Mouse (Mus musculus) limb, embryonic 12.5 days (tissue): ENCODE measurements around the gene Cfap74. TPM values are rescaled to one million over a fixed set of nuclear protein-coding genes. Genes with fewer than 3 reads are reported as not detected.

Experiments
- ATAC-seq: fragments of 200-750 bp; cut with Nextera tagmentation; 2 replicates; pipeline ENCODE4 v1.8.0; 2017; ENCODE audit warnings: low read depth, moderate TSS enrichment; ENCODE audit not compliant: insufficient number of reproducible peaks, insufficient read depth, low FRiP score, low TSS enrichment
- H3K27ac ChIP-seq: fragments of 300-500 bp; sonication (generic); 2 replicates; pipeline ENCODE4 v1.5.1; 2016; ENCODE audit warnings: mild to moderate bottlenecking, moderate library complexity
- H3K27me3 ChIP-seq: fragments of 300-500 bp; sonication (generic); 2 replicates; pipeline ENCODE4 v1.6.1; 2016; ENCODE audit warnings: mild to moderate bottlenecking, moderate library complexity
- H3K36me3 ChIP-seq: fragments of 300-500 bp; sonication (generic); 2 replicates; pipeline ENCODE4 v1.6.1; 2016; ENCODE audit warnings: mild to moderate bottlenecking, moderate library complexity
- H3K4me1 ChIP-seq: fragments of 300-500 bp; sonication (generic); replicated peaks from 2 replicates; pipeline ENCODE4 v1.6.1; 2016
- H3K4me2 ChIP-seq: fragments of 300-500 bp; sonication (generic); 2 replicates; pipeline ENCODE4 v1.6.1; 2016; ENCODE audit warnings: mild to moderate bottlenecking, moderate library complexity
- H3K4me3 ChIP-seq: fragments of 300-500 bp; sonication (generic); replicated peaks from 2 replicates; pipeline ENCODE4 v1.5.1; 2016; ENCODE audit warnings: mild to moderate bottlenecking
- H3K9ac ChIP-seq: fragments of 300-500 bp; sonication (generic); replicated peaks from 2 replicates; pipeline ENCODE4 v1.6.1; 2016; ENCODE audit warnings: mild to moderate bottlenecking, moderate library complexity
- H3K9me3 ChIP-seq: fragments of 300-500 bp; sonication (generic); 2 replicates; pipeline ENCODE4 v1.6.1; 2016; ENCODE audit warnings: mild to moderate bottlenecking, moderate library complexity
- WGBS: fragments of 180-500 bp; shearing (Covaris S2); methylation state at CpG from one replicate; pipeline ENCODE4 v1.1.7; 2016; 5-methylcytosine and 5-hydroxymethylcytosine counted together
- polyA plus RNA-seq: library from polyadenylated mRNA; unstranded; fragments of >200 nt; fragmentation: Nextera tagmentation; extraction: Ambion mirVana; gene quantifications from 2 replicates; pipeline ENCODE4 v1.2.1, GENCODE M21; 2016

Cfap74 gene
- polyA plus RNA-seq, 1 experiment from 2014 or later, result 5.6 TPM

DNA sequence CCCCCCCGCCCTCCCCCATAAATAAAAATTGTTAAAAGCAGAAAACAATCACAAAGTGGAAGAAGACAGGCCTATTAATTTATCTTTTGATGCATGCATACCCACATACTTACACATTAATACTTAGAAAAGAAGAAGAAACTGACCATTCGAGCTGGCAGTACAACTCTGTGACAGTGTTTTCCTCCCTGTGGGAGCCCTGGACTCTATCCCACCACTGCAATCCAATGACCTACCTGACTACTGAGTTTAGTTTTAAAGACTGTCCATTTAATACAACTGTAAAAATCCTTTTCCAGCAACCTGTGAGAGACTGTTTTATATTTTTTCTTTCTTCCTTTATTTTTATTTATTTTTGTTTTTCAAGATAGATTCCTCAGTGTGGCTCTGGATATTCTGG is 92.1 kb downstream of the Cfap74 start:
- Histone ChIP-seq H3K4me1 (peaks cover 16% of the 10 kb centered on the region), H3K27ac (no peak overlapping the region), H3K36me3 (peaks cover 15% of the 10 kb centered on the region; the same call in 1 of the 2 replicates), H3K4me2 (no peak overlapping the region), H3K9me3 (no peaks in the 10 kb centered on the region), H3K27me3 (no peaks in the 10 kb centered on the region), H3K4me3 (no peak overlapping the region), H3K9ac (no peak overlapping the region)
- ATAC-seq, result no peak
- WGBS, result 81% methylated on average over 2 of the region's 2 CpGs

DNA sequence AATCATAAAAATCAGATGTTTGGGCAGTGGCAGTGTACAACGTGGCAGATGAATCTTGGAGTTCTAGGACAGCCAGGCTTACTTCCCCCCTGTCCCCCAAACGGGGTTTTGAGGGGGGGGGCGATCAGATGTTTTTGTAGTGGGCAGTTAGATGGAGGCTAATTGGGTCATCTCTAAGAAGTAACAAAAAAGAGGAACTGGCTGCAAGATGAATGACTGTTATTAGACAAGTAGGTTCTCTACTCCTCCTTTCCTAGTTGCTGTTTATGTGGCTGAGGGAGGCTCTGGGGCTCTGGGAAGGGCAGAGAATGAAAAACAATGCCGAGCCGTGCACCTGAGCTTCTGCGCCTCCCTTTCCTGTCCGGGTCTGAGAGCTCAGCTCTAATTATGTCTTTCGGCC is 96.1 kb downstream of the Cfap74 start:
- no peak for ATAC-seq
- H3K36me3 ChIP-seq, result 0 out of 2 replicates have a peak, but pooled peaks cover 15% of the 10 kb centered on the region
- WGBS, result 72% methylated on average over 8 of the region's 8 CpGs
- no peak overlapping the region for H3K9ac ChIP-seq
- no peak overlapping the region for H3K27ac ChIP-seq
- H3K4me2 ChIP-seq, result no peak overlapping the region
- H3K4me3 ChIP-seq, result no peak overlapping the region
- no peaks in the 10 kb centered on the region for H3K27me3 ChIP-seq
- no peaks in the 10 kb centered on the region for H3K9me3 ChIP-seq
- H3K4me1 ChIP-seq, result peaks cover 13% of the 10 kb centered on the region

DNA sequence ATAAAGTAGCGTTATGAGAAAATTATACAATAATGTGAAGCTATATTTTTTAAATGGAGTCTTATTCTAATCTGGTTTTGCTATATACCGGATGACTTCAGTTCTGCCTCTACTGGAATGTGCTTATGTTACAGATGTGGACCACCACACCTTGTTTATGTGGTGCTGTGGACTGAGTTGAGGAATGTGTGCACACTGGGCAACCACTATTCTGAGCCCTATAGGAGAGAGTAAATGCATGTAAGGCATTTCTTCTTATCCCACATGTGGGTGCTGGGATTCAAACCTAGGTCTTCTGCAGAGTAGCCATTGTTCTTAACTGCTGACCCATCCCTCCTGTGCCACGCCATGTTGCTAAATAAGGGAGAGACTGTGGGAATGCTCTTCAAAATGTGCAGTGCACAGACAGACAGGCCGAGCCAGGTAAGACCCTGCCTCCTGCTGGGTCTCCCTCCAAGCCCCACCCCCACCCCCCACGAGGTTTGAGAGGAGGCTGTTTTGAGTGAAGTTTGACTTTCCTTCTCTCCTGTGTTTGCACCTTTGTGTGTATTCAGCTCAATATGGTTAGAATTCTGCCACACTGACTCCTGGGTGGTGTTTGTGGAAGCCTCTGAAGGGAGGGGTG is 96.8 kb downstream of the Cfap74 start:
- Histone ChIP-seq H3K36me3 (0 out of 2 replicates have a peak, but pooled peaks cover 13% of the 10 kb centered on the region), H3K9ac (no peak overlapping the region), H3K9me3 (no peaks in the 10 kb centered on the region), H3K4me1 (peaks cover 13% of the 10 kb centered on the region), H3K27me3 (no peaks in the 10 kb centered on the region), H3K27ac (no peak overlapping the region), H3K4me2 (no peak overlapping the region), H3K4me3 (no peak overlapping the region)
- WGBS, result 87% methylated on average over 5 of the region's 5 CpGs
- ATAC-seq, result no peak

DNA sequence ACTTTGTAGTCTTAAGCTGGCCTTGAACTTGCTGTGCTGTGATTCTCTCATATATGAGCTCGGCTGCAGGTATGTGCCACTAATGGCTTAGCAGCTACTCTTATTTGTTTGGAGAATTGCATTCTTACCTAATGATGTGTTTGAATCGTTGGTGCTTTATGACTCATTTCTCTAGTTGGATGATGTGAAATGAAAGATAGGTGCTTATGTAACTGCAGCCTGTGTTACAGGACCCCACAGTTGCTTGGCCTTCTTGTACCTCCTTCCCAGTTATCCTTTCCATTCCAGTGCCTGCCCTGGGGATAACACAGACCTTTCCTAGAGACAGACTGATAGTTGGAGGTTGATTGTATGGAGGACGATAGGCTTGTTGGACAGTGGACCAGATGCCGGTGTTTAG is 99.6 kb downstream of the Cfap74 start:
- no peak for ATAC-seq
- Histone ChIP-seq H3K4me2 (no peak overlapping the region), H3K27me3 (no peaks in the 10 kb centered on the region), H3K36me3 (peaks cover 8% of the 10 kb centered on the region; the same call in 1 of the 2 replicates), H3K4me3 (no peak overlapping the region), H3K9me3 (no peaks in the 10 kb centered on the region), H3K9ac (no peak overlapping the region), H3K4me1 (peaks cover 13% of the 10 kb centered on the region), H3K27ac (no peak overlapping the region)
- 93% methylated on average over 4 of the region's 4 CpGs for WGBS

DNA sequence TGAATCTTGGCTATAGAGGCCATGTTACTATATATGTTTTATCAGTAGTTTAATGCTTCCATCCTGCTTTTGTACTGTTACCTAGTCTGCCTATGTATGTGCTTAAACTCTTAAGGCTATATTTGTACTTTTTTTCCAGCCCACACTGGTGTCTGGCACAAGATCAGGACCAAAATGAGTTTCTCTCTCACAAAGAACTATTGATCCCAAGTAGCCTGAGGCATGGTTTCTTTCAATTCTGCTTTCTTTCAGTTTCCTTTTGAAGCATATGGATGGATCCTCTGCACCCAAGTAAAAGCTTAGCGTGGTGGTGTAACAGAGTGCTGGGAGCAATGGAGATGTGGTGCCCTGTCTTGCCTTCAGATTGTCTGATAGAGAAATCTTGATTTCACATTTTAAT is 102.0 kb downstream of the Cfap74 start:
- 93% methylated on average over 1 of the region's 1 CpGs for WGBS
- no peaks in the 10 kb centered on the region for H3K9me3 ChIP-seq
- H3K4me2 ChIP-seq, result no peak overlapping the region
- no peak for ATAC-seq
- H3K36me3 ChIP-seq, result peaks cover 10% of the 10 kb centered on the region; the same call in 1 of the 2 replicates
- H3K4me3 ChIP-seq, result no peak overlapping the region
- no peak overlapping the region for H3K9ac ChIP-seq
- no peaks in the 10 kb centered on the region for H3K4me1 ChIP-seq
- H3K27me3 ChIP-seq, result no peaks in the 10 kb centered on the region
- no peak overlapping the region for H3K27ac ChIP-seq

DNA sequence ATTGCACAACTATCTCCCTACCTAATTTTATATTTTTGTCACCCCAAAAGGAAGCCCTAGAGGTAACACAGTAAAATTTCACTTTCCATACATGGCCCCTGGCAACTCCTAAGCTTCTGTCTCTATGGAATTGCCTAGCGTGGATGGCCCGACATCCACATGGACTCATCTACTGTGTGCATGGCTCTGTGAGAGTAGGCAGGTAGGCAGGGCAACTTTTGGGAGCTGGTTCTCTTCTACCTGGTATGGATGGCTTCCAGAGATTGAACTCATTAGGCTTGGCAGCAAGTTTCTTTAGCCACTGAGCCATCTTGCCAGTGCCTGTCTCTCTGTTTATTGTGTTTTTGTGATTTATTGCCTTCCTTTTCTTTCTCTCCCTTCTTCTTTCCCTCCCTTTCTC is 105.8 kb downstream of the Cfap74 start:
- no peak for ATAC-seq
- 91% methylated on average over 2 of the region's 2 CpGs for WGBS

More for the DNA sequence above, 105.8 kb downstream of the Cfap74 start:
- Histone ChIP-seq H3K4me3 (no peak overlapping the region), H3K9ac (no peak overlapping the region), H3K27ac (no peak overlapping the region), H3K4me2 (no peak overlapping the region), H3K9me3 (no peaks in the 10 kb centered on the region), H3K27me3 (no peaks in the 10 kb centered on the region), H3K36me3 (peaks cover 18% of the 10 kb centered on the region; the same call in 1 of the 2 replicates), H3K4me1 (no peaks in the 10 kb centered on the region)

Other genes starting within 250 kb of the Cfap74 start
- gene Ski, start 186.6 kb upstream of the Cfap74 start, polyA plus RNA-seq, result 18.4 and 18.8 TPM in 2 replicates
- gene Faap20, start 159.4 kb upstream of the Cfap74 start, polyA plus RNA-seq, result 96.0 and 99.2 TPM in 2 replicates
- gene Prkcz, start 47.8 kb upstream of the Cfap74 start, polyA plus RNA-seq, result 7.9 and 9.0 TPM in 2 replicates
- 0.21 and 0.23 TPM in 2 replicates for gene Gabrd, start 11.1 kb upstream of the Cfap74 start, polyA plus RNA-seq
- gene Tmem52, start 59.9 kb downstream of the Cfap74 start, polyA plus RNA-seq, result not detected in 2 replicates
- gene Gnb1, start 82.2 kb downstream of the Cfap74 start, polyA plus RNA-seq, result 538 and 556 TPM in 2 replicates
- 95.3 and 95.4 TPM in 2 replicates for gene Nadk, start 153.2 kb downstream of the Cfap74 start, polyA plus RNA-seq
- 10.9 and 11.6 TPM in 2 replicates for gene Slc35e2, start 192.2 kb downstream of the Cfap74 start, polyA plus RNA-seq
- 78.4 and 82.4 TPM in 2 replicates for gene Cdk11b, start 215.7 kb downstream of the Cfap74 start, polyA plus RNA-seq
- gene Gm10563, start 236.2 kb downstream of the Cfap74 start, polyA plus RNA-seq, result not detected in 2 replicates
- 16.0 and 16.3 TPM in 2 replicates for gene Mmp23, start 244.2 kb downstream of the Cfap74 start, polyA plus RNA-seq